Comparison of ENCODE assay signal across 9 mouse cellular contexts in the genomic region with DNA sequence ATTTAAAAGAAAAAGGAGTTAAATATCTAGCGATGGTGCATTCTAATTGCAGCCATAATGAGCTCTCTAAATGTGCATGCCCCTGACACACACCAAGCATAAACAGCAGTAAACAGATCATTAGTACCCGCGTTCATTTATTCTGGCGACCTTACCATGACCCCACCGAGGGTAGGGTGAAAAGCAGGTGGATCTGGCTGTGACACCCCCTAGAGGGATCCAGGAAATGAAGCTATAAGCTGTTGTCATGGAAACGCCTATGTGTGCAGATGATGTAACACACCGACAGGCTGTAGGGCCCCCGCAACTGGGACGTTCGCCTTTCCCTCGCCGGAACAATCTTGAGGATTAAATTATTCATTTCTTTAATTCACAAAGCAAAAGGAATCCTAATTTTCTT. TPM values are rescaled to one million over a fixed set of nuclear protein-coding genes. Genes with fewer than 3 reads are reported as not detected.
DNase-seq lines count a peak whose midpoint lies in the region; ATAC-seq and TF ChIP-seq lines count a peak whose summit lies in the region.
"Had no signal": no experiment of that assay in that cellular context is flagged by ENCODE, and none has a peak within 500 bp of the region (broad histone marks: within the 10 kb centered on the region; RNA-seq: fewer than 3 reads in every experiment).

No protein-coding gene starts in this region.

- 0 out of 2 replicates have a peak, but pooled peaks have one; percentile 19 for TF ChIP-seq CTCF in midbrain, postnatal 0 days (IDR thresholded peaks at IDR 0.05)

- ATAC-seq in frontal cortex, adult (ENCODE audit: low TSS enrichment): peak; percentile 52; the same call in 1 of the 2 replicates
- ATAC-seq in hindbrain, embryonic 15.5 days (ENCODE audit: low FRiP score, low read depth): peak; percentile 81
- ATAC-seq in midbrain, postnatal 0 days (ENCODE audit: low FRiP score): no peak

- H3K4me3 ChIP-seq in hindbrain, embryonic 15.5 days: 0 out of 2 replicates have a peak overlapping the region, but pooled peaks have one; percentile 8
- 0 out of 2 replicates have a peak overlapping the region, but pooled peaks have one; percentile 1 for H3K4me3 ChIP-seq in midbrain, postnatal 0 days (ENCODE audit: low read depth, low read length)
- H3K4me3 ChIP-seq: lung, embryonic 15.5 days had no signal

- peak overlapping the region; percentile 44 for H3K4me2 ChIP-seq in hindbrain, embryonic 15.5 days
- peak overlapping the region; percentile 32 for H3K4me2 ChIP-seq in midbrain, postnatal 0 days (ENCODE audit: low read depth, low read length, poor library complexity, severe bottlenecking)
- H3K4me2 ChIP-seq: lung, embryonic 15.5 days had no signal

- peak overlapping the region; percentile 85 for H3K27ac ChIP-seq in hindbrain, embryonic 15.5 days (replicated peaks)
- H3K27ac ChIP-seq in midbrain, postnatal 0 days (ENCODE audit: low read depth, low read length): no peak overlapping the region
- H3K27ac ChIP-seq: lung, embryonic 15.5 days had no signal

- peaks cover 70% of the 10 kb centered on the region for H3K4me1 ChIP-seq in hindbrain, embryonic 15.5 days (replicated peaks)
- no peaks in the 10 kb centered on the region for H3K4me1 ChIP-seq in midbrain, postnatal 0 days (ENCODE audit: insufficient read depth, low read length)

- H3K9ac ChIP-seq in hindbrain, embryonic 15.5 days: peak overlapping the region; percentile 25; the same call in 1 of the 2 replicates
- no peak overlapping the region for H3K9ac ChIP-seq in midbrain, postnatal 0 days (replicated peaks; ENCODE audit: low read length, poor library complexity, severe bottlenecking)
- H3K9ac ChIP-seq: lung, embryonic 15.5 days had no signal

- WGBS in hindbrain, embryonic 15.5 days: 10% methylated on average over 12 of the region's 12 CpGs
- 5% methylated on average over 12 of the region's 12 CpGs for WGBS in midbrain, postnatal 0 days

- H3K9me3 ChIP-seq in hindbrain, embryonic 15.5 days: no peaks in the 10 kb centered on the region
- no peaks in the 10 kb centered on the region for H3K9me3 ChIP-seq in midbrain, postnatal 0 days (ENCODE audit: low read length)
- H3K9me3 ChIP-seq: lung, embryonic 15.5 days had no signal

- H3K27me3 ChIP-seq in hindbrain, embryonic 15.5 days: no peaks in the 10 kb centered on the region
- no peaks in the 10 kb centered on the region for H3K27me3 ChIP-seq in midbrain, postnatal 0 days (ENCODE audit: insufficient read depth, low read length)

- DNase-seq in frontal cortex, postnatal 25 days (ENCODE audit: low spot score in 2 of 2): no peak
- peak; percentile 73 for DNase-seq in R1 (ENCODE audit: low read depth, low spot score)
- peak; percentile 79 for DNase-seq in midbrain, postnatal 0 days (ENCODE audit: low spot score)
- DNase-seq in heart, adult 18-20 months: no peak
- no peak for DNase-seq in cerebellum, adult 18-20 months
- no peak for DNase-seq in ovary, adult 18-20 months (ENCODE audit: low spot score)

- no peaks in the 10 kb centered on the region for H3K36me3 ChIP-seq in hindbrain, embryonic 15.5 days
- no peaks in the 10 kb centered on the region for H3K36me3 ChIP-seq in midbrain, postnatal 0 days (ENCODE audit: insufficient read depth, low read length)
- H3K36me3 ChIP-seq: lung, embryonic 15.5 days had no signal

RNA-seq across cellular contexts. Expression of a gene that starts 35.4 kb away (rescaled TPM):
- polyA plus RNA-seq in hindbrain, embryonic 15.5 days (2015; fragmentation: Nextera tagmentation; extraction: Ambion mirVana): 55.6 and 64.2 TPM in 2 replicates
- 61.6 and 61.9 TPM in 2 replicates for total RNA-seq in midbrain, postnatal 0 days (2014; rRNA removed)
- 36.6 and 38.9 TPM in 2 replicates for polyA plus RNA-seq in midbrain, postnatal 0 days (2015; fragmentation: Nextera tagmentation; extraction: Ambion mirVana)
- 10 to 100 TPM in 1 of 2 experiments, 1 to 10 TPM in 1; 9.9 to 15.2 TPM for total RNA-seq in heart, adult 18-20 months (2021)

RNA-seq across cellular contexts. Expression of a gene that starts 46.9 kb away (rescaled TPM):
- polyA plus RNA-seq in hindbrain, embryonic 15.5 days (2015; fragmentation: Nextera tagmentation; extraction: Ambion mirVana): 66.0 and 78.0 TPM in 2 replicates
- 29.0 and 38.1 TPM in 2 replicates for total RNA-seq in midbrain, postnatal 0 days (2014; rRNA removed)
- polyA plus RNA-seq in midbrain, postnatal 0 days (2015; fragmentation: Nextera tagmentation; extraction: Ambion mirVana): 47.6 and 53.2 TPM in 2 replicates
- total RNA-seq in heart, adult 18-20 months (2021): 10 to 100 TPM; 35.7 TPM

Comparison
In these comparisons a context has a peak if more than half of its experiments do, and no peak if none do; other contexts are left out.
1. DNase-seq: peak in R1 (single experiment) and midbrain, postnatal 0 days (single experiment); none in frontal cortex, postnatal 25 days (0 of 2), heart, adult 18-20 months (0 of 2), cerebellum, adult 18-20 months (0 of 2) and ovary, adult 18-20 months (single experiment).